In genomic region chr6:18300781-18301180, GRCm38 (mm10) we compare ENCODE assay signal across 13 mouse cellular contexts.
"Had no signal": no experiment of that assay in that cellular context is flagged by ENCODE, and none has a peak within 500 bp of the region (broad histone marks: within the 10 kb centered on the region; RNA-seq: fewer than 3 reads in every experiment).

No protein-coding gene starts in this region.

- H3K27me3 ChIP-seq: kidney, embryonic 15.5 days; limb, embryonic 15.5 days; megakaryocyte, embryonic 14.5 days; midbrain, embryonic 12.5 days had no signal

- ATAC-seq: midbrain, embryonic 16.5 days had no signal

- H3K4me1 ChIP-seq: kidney, embryonic 15.5 days; limb, embryonic 15.5 days; megakaryocyte, embryonic 14.5 days; midbrain, embryonic 12.5 days had no signal

- H3K9me3 ChIP-seq: kidney, embryonic 15.5 days; limb, embryonic 15.5 days; megakaryocyte, embryonic 14.5 days; midbrain, embryonic 12.5 days had no signal

- H3K27ac ChIP-seq: kidney, embryonic 15.5 days; limb, embryonic 15.5 days; midbrain, embryonic 12.5 days had no signal

- H3K4me2 ChIP-seq: kidney, embryonic 15.5 days; limb, embryonic 15.5 days; lung, embryonic 14.5 days; midbrain, embryonic 12.5 days had no signal

- H3K4me3 ChIP-seq: kidney, embryonic 15.5 days; limb, embryonic 15.5 days; megakaryocyte, embryonic 14.5 days; midbrain, embryonic 12.5 days had no signal

- H3K36me3 ChIP-seq: kidney, embryonic 15.5 days; limb, embryonic 15.5 days; midbrain, embryonic 12.5 days had no signal

- H3K9ac ChIP-seq: kidney, embryonic 15.5 days; limb, embryonic 15.5 days; lung, embryonic 14.5 days; midbrain, embryonic 12.5 days had no signal

- DNase-seq: kidney, adult 2 months; kidney, postnatal 14 days; lung, embryonic 14.5 days; lung, postnatal 10 days; lung, postnatal 4 days; right cerebral cortex, adult 18-20 months; right cerebral cortex, postnatal 25 days; thymus, postnatal 4 days had no signal
